Mouse (Mus musculus): ENCODE measurements at regions not wholly inside any gene's neighbourhood (a gene's known extent, or its start where the extent isn't known, plus 50 kb on each side); places are given as distances from the start of the nearest gene placed in this dataset.

DNA sequence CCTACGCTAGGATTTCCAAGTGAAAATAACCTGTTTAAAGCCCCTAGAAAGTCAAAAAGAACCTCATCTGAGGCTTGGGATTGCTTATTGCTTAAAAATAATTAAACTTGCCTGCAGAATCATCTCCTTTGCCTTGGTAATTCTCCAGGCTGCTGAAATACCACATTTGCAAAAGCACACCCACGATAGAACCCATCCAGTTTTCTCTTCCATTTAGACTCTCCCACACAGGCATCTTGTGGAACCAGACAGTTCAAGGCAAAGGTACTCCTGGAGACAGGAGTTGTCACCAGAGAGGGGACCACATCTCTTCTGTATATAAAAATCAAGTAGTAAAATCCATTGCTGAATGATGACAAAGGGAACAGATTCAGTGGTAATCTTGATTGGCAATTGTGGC lies 118.8 kb upstream of the Egfl6 start:
- H3K27ac ChIP-seq (ENCODE audit: insufficient read depth, low read depth): no peak overlapping the region
- no peaks in the 10 kb centered on the region for H3K4me1 ChIP-seq (ENCODE audit: control insufficient read depth in 1 of 2, insufficient read depth in 2 of 2)
- no peak overlapping the region for H3K4me3 ChIP-seq (replicated peaks in 1 of 3; ENCODE audit: low read depth in 2 of 3, low read length in 2 of 3, poor library complexity in 1 of 3)
- H3K27me3 ChIP-seq (replicated peaks): no peaks in the 10 kb centered on the region
- H3K9ac ChIP-seq (ENCODE audit: insufficient read depth, low read depth): no peak overlapping the region
- dilution Hi-C loops (cut with MboI; ENCODE audit: extremely low pct_ligation_motif_present, extremely low pct_unique_long_range_greater_than_20kb, low sequenced_read_pairs): no loop called here
- no peak for DNase-seq (ENCODE audit: extremely low read depth)
- H3K79me2 ChIP-seq (replicated peaks; ENCODE audit: control insufficient read depth, extremely low read depth, insufficient read depth, poor library complexity, severe bottlenecking): no peaks in the 10 kb centered on the region
- no peaks in the 10 kb centered on the region for H3K36me3 ChIP-seq (replicated peaks in 1 of 2; ENCODE audit: control insufficient read depth in 1 of 2, insufficient read depth in 1 of 2, low read length in 1 of 2)
- no peak overlapping the region for H3K4me2 ChIP-seq (ENCODE audit: insufficient read depth, low read depth, poor library complexity, severe bottlenecking)
- in situ Hi-C loops (cut with MboI; ENCODE audit: low pct_ligation_motif_present, low pct_unique_long_range_greater_than_20kb, low sequenced_read_pairs): no loop called here
- no peaks in the 10 kb centered on the region for H3K9me3 ChIP-seq (replicated peaks; ENCODE audit: low read length)
- TF ChIP-seq TBP (conservative IDR thresholded peaks at IDR 0.05; ENCODE audit: low read depth, low read length) (no peak), NRF1 (IDR thresholded peaks at IDR 0.05; ENCODE audit: low read depth, low read length) (no peak), HCFC1 (IDR thresholded peaks at IDR 0.05; ENCODE audit: low read depth, low read length) (no peak), PAX5 (IDR thresholded peaks at IDR 0.05; ENCODE audit: low read length) (no peak), POLR2A (IDR thresholded peaks at IDR 0.05; ENCODE audit: low read depth, low read length) (no peak), POLR2AphosphoS2 (IDR thresholded peaks at IDR 0.05; ENCODE audit: low read depth, low read length) (no peak), MAFK (IDR thresholded peaks at IDR 0.05; ENCODE audit: insufficient replicate concordance, low read length) (no peak), JUND (conservative IDR thresholded peaks at IDR 0.05; ENCODE audit: low read depth, low read length) (no peak), TCF12 (IDR thresholded peaks at IDR 0.05; ENCODE audit: low read depth, low read length) (no peak), ETS1 (conservative IDR thresholded peaks at IDR 0.05; ENCODE audit: low read depth, low read length) (no peak), MYC (IDR thresholded peaks at IDR 0.05; ENCODE audit: low read depth, low read length) (no peak), ZC3H11A (IDR thresholded peaks at IDR 0.05; ENCODE audit: low read depth, low read length) (no peak), JUN (IDR thresholded peaks at IDR 0.05; ENCODE audit: insufficient read depth, low read depth, low read length) (no peak)

DNA sequence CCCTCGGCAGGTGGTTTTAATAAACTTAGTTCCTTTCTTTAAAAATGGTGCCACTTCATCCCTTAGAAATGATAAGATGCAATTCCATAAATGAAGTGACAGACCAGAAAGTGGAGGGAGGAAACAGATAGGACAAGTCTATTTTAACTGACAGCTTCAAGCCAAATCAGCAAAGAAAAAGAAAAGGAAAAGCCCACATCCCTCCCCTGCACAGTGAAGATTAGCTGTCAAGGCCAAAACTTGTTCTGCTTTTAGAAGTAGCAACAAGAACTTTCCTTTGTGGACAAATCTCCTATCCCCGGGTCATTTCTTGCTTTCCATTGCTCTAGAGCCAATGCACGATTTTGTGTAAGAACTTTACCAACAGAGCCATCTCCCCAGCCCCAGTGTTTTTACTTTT lies 108.7 kb upstream of the Egfl6 start:
- no peak overlapping the region for H3K4me3 ChIP-seq (replicated peaks in 1 of 3; ENCODE audit: low read depth in 2 of 3, low read length in 2 of 3, poor library complexity in 1 of 3)
- H3K9me3 ChIP-seq (replicated peaks; ENCODE audit: low read length): no peaks in the 10 kb centered on the region
- H3K36me3 ChIP-seq (replicated peaks in 1 of 2; ENCODE audit: control insufficient read depth in 1 of 2, insufficient read depth in 1 of 2, low read length in 1 of 2): no peaks in the 10 kb centered on the region
- H3K27ac ChIP-seq (ENCODE audit: insufficient read depth, low read depth): no peak overlapping the region
- in situ Hi-C loops (cut with MboI; ENCODE audit: low pct_ligation_motif_present, low pct_unique_long_range_greater_than_20kb, low sequenced_read_pairs): no loop called here
- no peaks in the 10 kb centered on the region for H3K27me3 ChIP-seq (replicated peaks)
- no peaks in the 10 kb centered on the region for H3K79me2 ChIP-seq (replicated peaks; ENCODE audit: control insufficient read depth, extremely low read depth, insufficient read depth, poor library complexity, severe bottlenecking)
- H3K4me1 ChIP-seq (ENCODE audit: control insufficient read depth in 1 of 2, insufficient read depth in 2 of 2): peaks cover 0 to 7% of the 10 kb centered on the region in 2 experiments; a peak in 1 of 4 replicates
- dilution Hi-C loops (cut with MboI; ENCODE audit: extremely low pct_ligation_motif_present, extremely low pct_unique_long_range_greater_than_20kb, low sequenced_read_pairs): no loop called here
- DNase-seq (ENCODE audit: extremely low read depth): no peak
- TF ChIP-seq NELFE (IDR thresholded peaks at IDR 0.05; ENCODE audit: low read depth, low read length): no peak
- no peak for TF ChIP-seq JUN (IDR thresholded peaks at IDR 0.05; ENCODE audit: insufficient read depth, low read depth, low read length)
- TF ChIP-seq USF2 (conservative IDR thresholded peaks at IDR 0.05; ENCODE audit: low read depth, low read length): no peak
- no peak for TF ChIP-seq ETS1 (conservative IDR thresholded peaks at IDR 0.05; ENCODE audit: low read depth, low read length)
- TF ChIP-seq JUND (conservative IDR thresholded peaks at IDR 0.05; ENCODE audit: low read depth, low read length): no peak
- TF ChIP-seq UBTF (IDR thresholded peaks at IDR 0.05; ENCODE audit: low read depth, low read length): no peak
- TF ChIP-seq MYC (IDR thresholded peaks at IDR 0.05; ENCODE audit: low read depth, low read length): no peak
- TF ChIP-seq E2F4 (IDR thresholded peaks at IDR 0.05; ENCODE audit: insufficient replicate concordance, low read depth, low read length): no peak
- TF ChIP-seq ZKSCAN1 (IDR thresholded peaks at IDR 0.05; ENCODE audit: borderline replicate concordance, low read depth, low read length): no peak
- TF ChIP-seq MAFK (IDR thresholded peaks at IDR 0.05; ENCODE audit: insufficient replicate concordance, low read length): no peak
- no peak for TF ChIP-seq SIN3A (IDR thresholded peaks at IDR 0.05; ENCODE audit: low read length)
- TF ChIP-seq CHD1 (IDR thresholded peaks at IDR 0.05; ENCODE audit: low read depth, low read length): no peak
- TF ChIP-seq NRF1 (IDR thresholded peaks at IDR 0.05; ENCODE audit: low read depth, low read length): no peak
- TF ChIP-seq MAX (IDR thresholded peaks at IDR 0.05; ENCODE audit: low read length): no peak
- TF ChIP-seq USF1 (IDR thresholded peaks at IDR 0.05; ENCODE audit: low read depth, low read length): no peak
- no peak for TF ChIP-seq CTCF (conservative IDR thresholded peaks at IDR 0.05 in 1 of 2, IDR thresholded peaks at IDR 0.05 in 1 of 2; ENCODE audit: low read depth in 2 of 2, low read length in 2 of 2)
- no peak for TF ChIP-seq ZMIZ1 (IDR thresholded peaks at IDR 0.05; ENCODE audit: low read depth, low read length)
- TF ChIP-seq MAZ (IDR thresholded peaks at IDR 0.05; ENCODE audit: low read depth, low read length): no peak
- TF ChIP-seq PAX5 (IDR thresholded peaks at IDR 0.05; ENCODE audit: low read length): no peak
- H3K4me2 ChIP-seq (ENCODE audit: insufficient read depth, low read depth, poor library complexity, severe bottlenecking): no peak overlapping the region
- no peak overlapping the region for H3K9ac ChIP-seq (ENCODE audit: insufficient read depth, low read depth)

All from CH12.LX (cell line).